Mouse (Mus musculus) midbrain, postnatal 0 days (tissue): ENCODE measurements around the gene Nfrkb. TPM values are rescaled to one million over a fixed set of nuclear protein-coding genes. Genes with fewer than 3 reads are reported as not detected.
A peak's percentile ranks its signal among the peaks of the same experiment; 100 is the strongest.

ENCODE experiments used
- ATAC-seq: fragments of 200-750 bp; cut with Nextera tagmentation; 2 replicates; pipeline ENCODE4 v1.8.0; 2017; ENCODE audit warnings: moderate number of reproducible peaks, mild to moderate bottlenecking, moderate TSS enrichment, moderate library complexity; ENCODE audit not compliant: low FRiP score
- DNase-seq: peaks from one replicate; pipeline ENCODE4 v3.0.0-alpha.2; 2015; ENCODE audit warnings: low spot score
- H3K27ac ChIP-seq: fragments of 300-500 bp; sonication (generic); 2 replicates; pipeline ENCODE4 v1.5.1; 2014; ENCODE audit warnings: low read depth, mild to moderate bottlenecking, low read length, mixed read lengths
- H3K27me3 ChIP-seq: fragments of 300-500 bp; sonication (generic); 2 replicates; pipeline ENCODE4 v1.6.1; 2014; ENCODE audit warnings: low read length, control low read depth, mixed read lengths; ENCODE audit not compliant: insufficient read depth
- H3K36me3 ChIP-seq: fragments of 300-500 bp; sonication (generic); 2 replicates; pipeline ENCODE4 v1.6.1; 2014; ENCODE audit warnings: low read length, control low read depth, mixed read lengths; ENCODE audit not compliant: insufficient read depth
- H3K4me1 ChIP-seq: fragments of 300-500 bp; sonication (generic); 2 replicates; pipeline ENCODE4 v1.6.1; 2014; ENCODE audit warnings: mild to moderate bottlenecking, control low read depth, antibody characterized with exemption, low read length, mixed read lengths; ENCODE audit not compliant: insufficient read depth
- H3K4me2 ChIP-seq: fragments of 300-500 bp; sonication (generic); 2 replicates; pipeline ENCODE4 v1.6.1; 2014; ENCODE audit warnings: low read depth, mild to moderate bottlenecking, low read length, mixed read lengths; ENCODE audit not compliant: poor library complexity, severe bottlenecking
- H3K4me3 ChIP-seq: fragments of 300-500 bp; sonication (generic); 2 replicates; pipeline ENCODE4 v1.5.1; 2014; ENCODE audit warnings: low read depth, mild to moderate bottlenecking, low read length, moderate library complexity
- H3K9ac ChIP-seq: fragments of 300-500 bp; sonication (generic); replicated peaks from 2 replicates; pipeline ENCODE4 v1.6.1; 2014; ENCODE audit warnings: mild to moderate bottlenecking, low read length, moderate library complexity, mixed read lengths; ENCODE audit not compliant: poor library complexity, severe bottlenecking
- H3K9me3 ChIP-seq: fragments of 300-500 bp; sonication (generic); 2 replicates; pipeline ENCODE4 v1.6.1; 2016; ENCODE audit warnings: low read length, control low read depth
- CTCF ChIP-seq: IDR thresholded peaks from 2 replicates; pipeline ENCODE4 v1.5.1; 2016; ENCODE audit warnings: antibody characterized with exemption, mild to moderate bottlenecking
- WGBS: fragments of 180-500 bp; shearing (Covaris S2); extraction: QIAGEN DNeasy Blood & Tissue Kit; methylation state at CpG from one replicate; pipeline ENCODE4 v1.1.7; 2014; 5-methylcytosine and 5-hydroxymethylcytosine counted together
- polyA plus RNA-seq: library from polyadenylated mRNA; unstranded; fragments of >200 nt; fragmentation: Nextera tagmentation; extraction: Ambion mirVana; gene quantifications from 2 replicates; pipeline ENCODE4 v1.2.1, GENCODE M21; 2015
- total RNA-seq: library from RNA; depleted of rRNA; stranded (reverse); fragments of >200 nt; gene quantifications from 2 replicates; pipeline ENCODE4 v1.2.3, GENCODE M21; 2014; rRNA removed

Gene Nfrkb
- total and polyA plus RNA-seq, 2 experiments from 2014 or later, result 24.0 to 38.1 TPM

GRCm38 (mm10) chr9:31452166-31452565 is 66.2 kb downstream of the Nfrkb start:
- no peaks in the 10 kb centered on the region for H3K4me1 ChIP-seq
- ATAC-seq, result no peak
- TF ChIP-seq CTCF, result no peak
- H3K27ac ChIP-seq, result no peak overlapping the region
- H3K4me3 ChIP-seq, result no peak overlapping the region
- no peaks in the 10 kb centered on the region for H3K9me3 ChIP-seq
- no peak for DNase-seq
- 79% methylated on average over 10 of the region's 10 CpGs for WGBS
- no peaks in the 10 kb centered on the region for H3K27me3 ChIP-seq
- no peaks in the 10 kb centered on the region for H3K36me3 ChIP-seq
- H3K4me2 ChIP-seq, result no peak overlapping the region
- no peak overlapping the region for H3K9ac ChIP-seq

DNA sequence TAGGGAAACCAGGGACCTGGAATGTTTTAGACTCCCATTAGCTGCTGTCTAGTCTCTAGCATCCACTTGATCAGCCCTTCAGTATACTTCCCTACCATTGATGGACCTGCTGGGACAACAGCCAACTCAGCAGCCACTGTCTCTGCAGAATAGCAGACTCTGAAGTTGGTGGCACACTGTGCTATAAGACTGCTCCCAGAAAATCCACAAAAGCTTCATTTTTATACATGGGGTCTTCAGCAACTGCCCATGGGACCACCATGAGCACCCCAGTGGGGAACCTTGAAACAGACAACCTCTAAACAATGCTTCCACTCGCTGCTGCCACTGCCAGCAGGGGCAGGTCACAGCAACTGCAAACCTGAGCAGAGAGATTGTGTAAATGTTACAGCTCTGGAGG is 68.4 kb downstream of the Nfrkb start:
- Histone ChIP-seq H3K27me3 (no peaks in the 10 kb centered on the region), H3K4me2 (no peak overlapping the region), H3K36me3 (no peaks in the 10 kb centered on the region), H3K9ac (no peak overlapping the region), H3K27ac (no peak overlapping the region), H3K4me3 (no peak overlapping the region), H3K9me3 (no peaks in the 10 kb centered on the region), H3K4me1 (no peaks in the 10 kb centered on the region)
- DNase-seq (no peak), ATAC-seq (no peak)
- 44% methylated on average over 1 of the region's 1 CpGs for WGBS
- no peak for TF ChIP-seq CTCF

DNA sequence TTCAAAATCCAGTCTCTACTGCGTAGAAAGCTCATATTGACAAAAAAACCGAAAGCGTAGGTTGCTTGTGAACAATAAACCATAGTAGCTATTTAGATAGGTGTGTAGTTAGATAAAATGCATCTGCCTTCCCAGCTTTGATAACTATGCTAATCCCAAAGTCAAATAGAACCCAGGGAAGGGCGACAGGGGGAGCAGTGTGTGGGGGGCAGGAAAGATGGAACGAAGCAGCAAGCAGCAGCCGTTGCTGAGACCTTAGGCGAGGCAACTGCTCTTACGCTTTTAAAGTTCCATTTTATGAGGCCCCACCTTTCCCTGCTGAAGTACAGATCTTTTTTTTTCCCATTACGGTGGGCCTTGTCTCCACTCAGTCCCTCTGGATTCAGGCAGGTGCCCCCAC is 77.2 kb downstream of the Nfrkb start:
- no peak for DNase-seq
- Histone ChIP-seq H3K27ac (no peak overlapping the region), H3K4me3 (no peak overlapping the region), H3K4me1 (0 out of 2 replicates have a peak, but pooled peaks cover 4% of the 10 kb centered on the region), H3K27me3 (peaks cover 10% of the 10 kb centered on the region), H3K4me2 (no peak overlapping the region), H3K9ac (no peak overlapping the region), H3K9me3 (no peaks in the 10 kb centered on the region), H3K36me3 (no peaks in the 10 kb centered on the region)
- 57% methylated on average over 9 of the region's 9 CpGs for WGBS
- no peak for ATAC-seq
- no peak for TF ChIP-seq CTCF

GRCm38 (mm10) chr9:31463692-31464474 is 77.9 kb downstream of the Nfrkb start, which contains the start of gene Tmem45b:
Gene Tmem45b, minus strand, starts transcription at chr9:31464462.
- peak within 1 kb of the TSS; percentile 10; the same call in 1 of the 2 replicates for H3K4me3 ChIP-seq
- H3K9ac ChIP-seq, result no peak within 1 kb of the TSS
- no peak within 1 kb of the TSS for H3K27ac ChIP-seq
- no peak for DNase-seq
- TF ChIP-seq CTCF, result no peak
- no peaks in the 10 kb centered on the region for H3K9me3 ChIP-seq
- peak within 1 kb of the TSS; percentile 36 for H3K4me2 ChIP-seq
- WGBS, result 10% methylated on average over 33 of the region's 33 CpGs
- ATAC-seq, result no peak
- peaks cover 10% of the 10 kb centered on the region for H3K27me3 ChIP-seq
- H3K36me3 ChIP-seq, result no peaks in the 10 kb centered on the region
- 0 out of 2 replicates have a peak, but pooled peaks cover 4% of the 10 kb centered on the region for H3K4me1 ChIP-seq

Other genes starting within 250 kb of the Nfrkb start
- gene Aplp2, start 174.4 kb upstream of the Nfrkb start, total RNA-seq, result 379 and 425 TPM in 2 replicates
- gene Aplp2, start 174.4 kb upstream of the Nfrkb start, polyA plus RNA-seq, result 406 and 441 TPM in 2 replicates
- gene Prdm10, start 105.7 kb upstream of the Nfrkb start, total RNA-seq, result 14.8 and 17.3 TPM in 2 replicates
- gene Prdm10, start 105.7 kb upstream of the Nfrkb start, polyA plus RNA-seq, result 4.6 and 5.0 TPM in 2 replicates
- not detected in 2 replicates for gene Tmem45b, start 78.3 kb downstream of the Nfrkb start, total RNA-seq
- 0.22 and 0.43 TPM in 2 replicates for gene Tmem45b, start 78.3 kb downstream of the Nfrkb start, polyA plus RNA-seq